Mouse (Mus musculus) testis, adult 2 months (tissue): ENCODE measurements around the gene Mindy3.

ENCODE experiments used
- CTCF ChIP-seq: fragments of 200-500 bp; IDR thresholded peaks from 2 replicates; pipeline ENCODE4 v1.5.1; 2012; ENCODE audit warnings: low read depth, mild to moderate bottlenecking, inconsistent platforms, low read length, moderate library complexity; ENCODE audit not compliant: control insufficient read depth, insufficient read depth, insufficient replicate concordance
- POLR2A ChIP-seq: fragments of 200-500 bp; IDR thresholded peaks from 2 replicates; pipeline ENCODE4 v1.6.1; 2012; ENCODE audit warnings: low read depth, mild to moderate bottlenecking, inconsistent platforms, low read length, moderate library complexity; ENCODE audit not compliant: control insufficient read depth

DNA sequence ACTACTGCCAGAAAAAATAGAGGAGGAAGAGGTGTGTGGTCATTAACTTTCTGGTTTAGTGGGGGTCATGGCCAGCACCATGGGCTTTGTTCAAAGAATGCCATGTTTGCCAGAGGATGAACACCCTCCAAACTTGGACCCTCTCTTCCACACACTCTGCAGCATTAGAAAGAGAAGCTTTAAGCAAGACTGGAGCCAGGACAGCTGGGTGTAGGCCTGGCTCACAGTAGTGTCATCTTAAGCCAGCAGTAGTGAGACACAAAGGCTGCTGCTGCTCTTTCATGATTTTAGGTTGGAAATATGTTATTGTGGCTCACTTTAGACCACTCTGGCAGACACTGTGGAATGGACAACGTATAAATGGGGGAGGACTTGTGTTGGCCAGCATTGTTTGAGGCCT lies 12.8 kb upstream of the Mindy3 start:
- TF ChIP-seq CTCF = no peak
- no peak for TF ChIP-seq POLR2A
